Mouse (Mus musculus) liver, adult (tissue): ENCODE data around the gene Wap.

Experiments
- GATA4 ChIP-seq: IDR thresholded peaks from 2 replicates; pipeline ENCODE4 v1.6.1; 2014; ENCODE audit warnings: mild to moderate bottlenecking, low read length; ENCODE audit not compliant: insufficient replicate concordance

The Wap gene

DNA sequence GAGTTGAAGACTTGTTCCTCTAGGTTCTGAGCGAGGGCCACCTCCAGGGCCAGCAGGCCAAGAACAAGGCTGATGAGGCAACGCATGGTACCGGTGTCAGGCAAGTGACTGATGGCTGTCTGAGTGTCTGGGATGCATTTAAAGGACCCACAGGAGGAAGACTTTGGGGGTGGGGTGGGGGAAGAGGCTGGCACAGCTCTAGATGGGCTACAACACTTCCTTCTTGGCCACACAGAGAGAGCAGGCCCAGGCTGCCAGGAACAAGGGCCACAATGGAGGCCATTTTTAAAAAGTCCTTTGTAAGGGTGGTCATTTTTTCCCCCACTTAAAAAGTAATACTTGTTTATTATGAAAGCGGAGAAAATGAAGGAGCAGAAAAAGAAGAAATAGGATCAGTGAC is at the start of gene Wap:
Gene Wap (minus strand): TSS at position 101 of the 400 bp plus-strand sequence.
- TF ChIP-seq GATA4, result no peak

- no peak for TF ChIP-seq GATA4
These were observed 46.3 kb upstream of the Wap start for GRCm38 (mm10) chr11:6684741-6685140.

DNA sequence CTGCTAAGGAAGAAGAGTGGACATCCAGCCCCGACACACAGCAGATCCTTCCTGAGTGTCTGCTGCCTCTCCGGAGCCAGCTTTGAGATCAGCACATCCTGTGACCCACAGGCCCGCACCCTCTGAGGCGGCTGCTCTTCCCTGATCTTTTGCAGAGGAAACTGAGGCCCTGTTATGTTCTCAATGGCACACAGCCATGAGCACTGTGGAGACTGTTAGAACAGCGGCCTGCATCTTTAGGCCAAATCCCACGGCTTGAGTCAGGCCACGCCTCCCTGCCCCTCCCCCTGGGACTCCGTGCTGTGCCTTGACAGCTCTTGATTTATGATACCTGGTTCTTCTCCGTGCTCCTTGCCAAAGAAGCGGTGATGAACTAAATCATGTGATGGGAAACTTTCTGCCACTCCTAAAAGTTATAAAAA is 42.0 kb upstream of the Wap start:
- TF ChIP-seq GATA4, result no peak

GRCm38 (mm10) chr11:6679694-6680396 is 41.4 kb upstream of the Wap start:
- TF ChIP-seq GATA4, result no peak

GRCm38 (mm10) chr11:6677530-6677929 is 39.1 kb upstream of the Wap start:
- TF ChIP-seq GATA4, result no peak

DNA sequence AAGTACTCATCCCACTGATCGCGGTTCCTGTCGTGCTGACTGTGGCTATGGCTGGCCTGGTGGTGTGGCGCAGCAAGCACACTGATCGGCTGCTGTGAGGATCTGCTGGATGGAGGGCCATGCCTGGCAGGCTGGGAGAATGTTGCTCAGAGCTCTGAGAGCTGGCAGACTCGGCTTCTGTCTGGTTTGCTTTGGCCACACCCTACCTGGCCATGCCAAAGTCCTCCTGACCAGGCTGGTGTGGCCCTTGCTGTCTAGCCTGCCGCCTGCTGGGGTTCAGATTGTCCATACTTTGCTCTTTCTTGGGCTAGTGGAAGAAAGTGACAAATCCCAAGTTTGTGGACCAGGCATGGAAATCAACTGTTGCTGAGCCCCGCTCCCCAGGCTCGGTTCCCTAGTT is 38.2 kb upstream of the Wap start:
- TF ChIP-seq GATA4, result no peak

DNA sequence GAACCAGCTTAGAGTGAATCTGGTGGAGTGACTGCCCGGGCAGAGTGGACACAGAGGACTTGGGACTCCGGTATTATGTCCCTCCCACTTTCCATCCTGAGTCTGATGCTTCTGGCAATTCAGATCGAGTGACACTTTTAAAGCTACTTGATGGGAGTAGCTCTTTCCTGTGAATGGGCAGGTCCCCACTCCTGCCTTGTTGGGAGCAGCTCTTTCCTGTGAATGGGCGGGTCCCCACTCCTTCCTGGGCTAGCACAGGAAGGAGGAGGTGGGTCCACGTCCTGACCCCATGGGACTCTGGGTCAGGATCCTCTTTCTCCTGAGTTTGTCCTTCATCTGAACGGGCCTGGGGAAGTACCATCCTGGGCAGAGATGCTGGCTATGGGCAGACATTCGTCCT is 37.0 kb upstream of the Wap start:
- TF ChIP-seq GATA4, result no peak

- TF ChIP-seq GATA4, result no peak
These were observed 36.3 kb upstream of the Wap start for GRCm38 (mm10) chr11:6674701-6675100.

DNA sequence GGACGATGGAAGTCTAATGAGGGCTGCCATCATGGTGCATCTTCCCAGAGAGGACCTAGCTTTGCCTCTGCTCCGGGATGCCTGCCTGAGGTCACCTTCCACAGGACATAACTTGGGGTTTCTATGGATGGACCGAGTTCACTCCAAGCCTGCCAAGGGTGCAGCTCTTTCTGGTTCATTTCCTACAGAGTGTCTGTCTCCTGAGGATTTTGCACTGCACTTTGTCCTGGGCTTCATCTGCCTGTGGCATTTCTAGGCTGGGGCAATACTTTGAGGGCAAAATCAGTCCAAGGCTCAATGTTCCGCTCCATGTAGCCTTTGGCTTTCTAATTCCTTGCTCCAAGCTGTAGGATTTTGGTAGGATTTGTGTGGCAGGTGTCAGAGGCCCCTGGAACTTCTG is 32.4 kb upstream of the Wap start:
- TF ChIP-seq GATA4, result no peak

DNA sequence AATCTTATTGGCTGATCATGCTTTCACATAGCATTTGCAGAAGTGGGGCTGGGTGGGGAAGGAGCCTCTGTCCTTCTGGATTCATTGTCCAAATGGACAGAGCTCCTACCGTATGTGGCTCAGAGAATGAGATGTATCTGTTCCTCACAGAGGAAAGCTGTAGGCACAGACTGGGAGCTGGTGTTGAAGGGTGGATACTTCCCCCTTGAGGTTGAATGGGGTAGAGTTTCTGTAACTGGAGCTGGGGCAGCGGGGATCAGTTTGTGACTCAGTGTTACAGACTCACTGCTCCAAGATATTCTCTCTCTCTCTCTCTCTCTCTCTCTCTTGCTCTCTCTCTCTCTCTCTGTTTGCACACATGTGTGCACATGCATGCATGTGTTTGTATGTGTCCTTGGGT is 31.6 kb upstream of the Wap start:
- TF ChIP-seq GATA4, result no peak

- no peak for TF ChIP-seq GATA4
These were observed 30.6 kb upstream of the Wap start for GRCm38 (mm10) chr11:6669041-6669440.

DNA sequence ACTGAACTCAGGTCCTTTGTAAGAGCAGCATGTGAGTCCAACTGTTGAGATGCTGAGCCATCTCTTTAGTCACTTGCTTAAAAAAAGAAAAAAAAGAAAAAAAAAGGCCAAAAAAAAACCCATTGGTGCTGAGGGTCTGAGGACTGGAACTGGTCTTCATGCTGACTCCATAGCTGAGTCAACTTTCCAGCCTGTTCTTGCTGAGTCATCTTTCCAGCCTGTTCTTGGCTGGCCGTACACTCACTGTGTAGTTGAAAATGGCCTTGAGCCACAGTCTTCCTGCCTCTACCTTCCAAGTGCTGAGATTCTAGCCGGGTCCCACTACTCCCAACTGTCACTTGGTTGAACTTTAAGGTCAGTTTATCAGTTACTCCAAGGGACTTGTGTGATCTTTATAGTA is 28.2 kb upstream of the Wap start:
- TF ChIP-seq GATA4, result no peak

DNA sequence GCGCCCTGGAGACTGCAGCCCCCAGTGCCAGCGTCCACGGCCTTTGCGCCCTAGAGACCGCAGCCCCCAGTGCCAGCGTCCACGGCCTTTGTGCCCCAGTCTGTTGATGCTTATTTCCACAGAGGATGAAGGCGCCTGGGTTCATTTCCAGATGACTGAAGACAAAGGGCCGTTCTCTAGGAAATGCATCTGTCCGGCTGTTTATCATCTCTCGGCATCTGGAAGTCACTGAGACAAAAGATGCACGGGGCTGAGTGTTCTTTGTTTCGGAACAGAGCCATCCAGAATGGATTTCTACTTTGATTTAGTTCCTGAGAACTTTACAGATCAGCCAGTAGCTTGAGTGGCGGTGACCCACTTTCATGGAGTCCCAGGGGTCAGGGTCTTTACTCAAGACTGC is 22.8 kb upstream of the Wap start:
- TF ChIP-seq GATA4, result no peak

- TF ChIP-seq GATA4, result no peak
These were observed 19.8 kb upstream of the Wap start, which contains the start of gene Ramp3 for GRCm38 (mm10) chr11:6658271-6658670. Gene Ramp3 (plus strand): TSS chr11:6658521.

DNA sequence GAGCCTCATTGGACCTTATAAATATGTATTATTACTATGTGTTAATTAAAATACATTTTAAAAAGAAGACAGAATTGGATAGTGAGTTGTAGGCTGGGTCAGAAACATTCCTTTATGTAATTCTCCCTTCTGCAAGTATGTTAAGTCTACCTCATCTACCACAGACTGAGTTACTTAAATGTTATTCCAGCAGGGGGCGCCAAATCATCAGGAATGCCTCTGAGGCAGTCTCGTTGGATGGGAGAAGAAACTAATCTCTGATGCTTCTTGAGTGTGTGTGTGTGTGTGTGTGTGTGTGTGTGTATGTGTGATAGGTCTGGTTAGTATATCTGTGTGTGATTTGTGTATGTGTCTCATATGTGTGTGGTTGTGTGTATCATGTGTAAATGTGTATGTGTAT is 16.5 kb upstream of the Wap start:
- no peak for TF ChIP-seq GATA4

GRCm38 (mm10) chr11:6650519-6650918 is 12.1 kb upstream of the Wap start:
- TF ChIP-seq GATA4, result no peak
